Mouse (Mus musculus) intestine, embryonic 14.5 days (tissue): ENCODE measurements at regions not wholly inside any gene's neighbourhood (a gene's known extent, or its start where the extent isn't known, plus 50 kb on each side); places are given as distances from the start of the nearest gene placed in this dataset.

Source experiments
- ATAC-seq: fragments of 200-750 bp; cut with Nextera tagmentation; replicated peaks from 2 replicates; pipeline ENCODE4 v1.8.0; 2017; ENCODE audit warnings: low read depth, moderate number of reproducible peaks, moderate TSS enrichment, moderate library complexity; ENCODE audit not compliant: low FRiP score, low TSS enrichment
- DNase-seq: peaks from one replicate; pipeline ENCODE4 v3.0.0-alpha.2; 2018; ENCODE audit warnings: low spot score
- H3K27ac ChIP-seq: fragments of 300-500 bp; sonication (generic); 2 replicates; pipeline ENCODE4 v1.5.1; 2014; ENCODE audit warnings: low read depth, mild to moderate bottlenecking, control low read depth
- H3K27me3 ChIP-seq: fragments of 300-500 bp; sonication (generic); replicated peaks from 2 replicates; pipeline ENCODE4 v1.6.1; 2014; ENCODE audit warnings: low read length, control low read depth; ENCODE audit not compliant: control insufficient read depth, insufficient read depth
- H3K36me3 ChIP-seq: fragments of 300-500 bp; sonication (generic); 2 replicates; pipeline ENCODE4 v1.6.1; 2014; ENCODE audit warnings: low read length, control low read depth; ENCODE audit not compliant: control insufficient read depth, insufficient read depth
- H3K4me1 ChIP-seq: fragments of 300-500 bp; sonication (generic); replicated peaks from 2 replicates; pipeline ENCODE4 v1.6.1; 2014; ENCODE audit warnings: low read length, control low read depth, mixed read lengths; ENCODE audit not compliant: control insufficient read depth, insufficient read depth
- H3K4me2 ChIP-seq: fragments of 300-500 bp; sonication (generic); 2 replicates; pipeline ENCODE4 v1.6.1; 2014; ENCODE audit warnings: low read length
- H3K4me3 ChIP-seq: fragments of 300-500 bp; sonication (generic); 2 replicates; pipeline ENCODE4 v1.5.1; 2014; ENCODE audit warnings: low read depth, low read length, control low read depth, mixed read lengths
- H3K9ac ChIP-seq: fragments of 300-500 bp; sonication (generic); 2 replicates; pipeline ENCODE4 v1.6.1; 2014; ENCODE audit warnings: mild to moderate bottlenecking, low read length
- H3K9me3 ChIP-seq: fragments of 300-500 bp; sonication (generic); 2 replicates; pipeline ENCODE4 v1.6.1; 2016; ENCODE audit warnings: low read length, control low read depth; ENCODE audit not compliant: control insufficient read depth
- WGBS: fragments of 180-500 bp; shearing (Covaris S2); extraction: QIAGEN DNeasy Blood & Tissue Kit; methylation state at CpG from one replicate; pipeline ENCODE4 v1.1.7; 2014; 5-methylcytosine and 5-hydroxymethylcytosine counted together

GRCm38 (mm10) chrX:129272135-129272534 is 477.4 kb upstream of the Diaph2 start:
- DNase-seq = no peak
- Histone ChIP-seq H3K4me2 (no peak overlapping the region), H3K9ac (no peak overlapping the region), H3K4me1 (no peaks in the 10 kb centered on the region), H3K27ac (no peak overlapping the region), H3K9me3 (no peaks in the 10 kb centered on the region), H3K4me3 (no peak overlapping the region), H3K36me3 (no peaks in the 10 kb centered on the region), H3K27me3 (no peaks in the 10 kb centered on the region)
- no peak for ATAC-seq

- no peaks in the 10 kb centered on the region for H3K9me3 ChIP-seq
- no peaks in the 10 kb centered on the region for H3K27me3 ChIP-seq
- no peak overlapping the region for H3K27ac ChIP-seq
- DNase-seq (peak; percentile 61), ATAC-seq (no peak)
- H3K4me1 ChIP-seq = no peaks in the 10 kb centered on the region
- H3K4me3 ChIP-seq = no peak overlapping the region
- WGBS = 26% methylated on average over 5 of the region's 5 CpGs
- H3K36me3 ChIP-seq = no peaks in the 10 kb centered on the region
- no peak overlapping the region for H3K9ac ChIP-seq
- no peak overlapping the region for H3K4me2 ChIP-seq
Measured at GRCm38 (mm10) chrX:129303987-129304386, 445.6 kb upstream of the Diaph2 start.

GRCm38 (mm10) chrX:129309380-129309779 is 440.2 kb upstream of the Diaph2 start:
- Histone ChIP-seq H3K4me2 (no peak overlapping the region), H3K4me1 (no peaks in the 10 kb centered on the region), H3K9ac (no peak overlapping the region), H3K27me3 (no peaks in the 10 kb centered on the region), H3K27ac (no peak overlapping the region), H3K4me3 (no peak overlapping the region), H3K9me3 (no peaks in the 10 kb centered on the region), H3K36me3 (no peaks in the 10 kb centered on the region)
- no peak for DNase-seq
- ATAC-seq = no peak

- DNase-seq = no peak
- Histone ChIP-seq H3K9ac (no peak overlapping the region), H3K4me2 (no peak overlapping the region), H3K27ac (no peak overlapping the region), H3K36me3 (no peaks in the 10 kb centered on the region), H3K4me1 (no peaks in the 10 kb centered on the region), H3K9me3 (no peaks in the 10 kb centered on the region), H3K4me3 (no peak overlapping the region), H3K27me3 (no peaks in the 10 kb centered on the region)
- 64% methylated on average over 1 of the region's 1 CpGs for WGBS
- no peak for ATAC-seq
Measured at GRCm38 (mm10) chrX:129329441-129329840, 420.1 kb upstream of the Diaph2 start.

GRCm38 (mm10) chrX:129332810-129333209 is 416.7 kb upstream of the Diaph2 start:
- H3K4me1 ChIP-seq = no peaks in the 10 kb centered on the region
- ATAC-seq (no peak), DNase-seq (no peak)
- H3K27ac ChIP-seq = no peak overlapping the region
- no peak overlapping the region for H3K4me3 ChIP-seq
- H3K9me3 ChIP-seq = no peaks in the 10 kb centered on the region
- 81% methylated on average over 1 of the region's 1 CpGs for WGBS
- H3K36me3 ChIP-seq = no peaks in the 10 kb centered on the region
- H3K4me2 ChIP-seq = no peak overlapping the region
- H3K9ac ChIP-seq = no peak overlapping the region
- H3K27me3 ChIP-seq = no peaks in the 10 kb centered on the region
